Mouse (Mus musculus): Measurements from ENCODE around the gene Gm44790. TPM values are rescaled to one million over a fixed set of nuclear protein-coding genes. Genes with fewer than 3 reads are reported as not detected.
A peak's percentile ranks its signal among the peaks of the same experiment; 100 is the strongest.
"Not testable (repeated sequence)": the region's sequence is repeated elsewhere in the genome, so short reads cannot be mapped to it uniquely, and the experiment has no call there.

Gm44790 gene
- total RNA-seq, 1 experiment: 0.31 TPM

DNA sequence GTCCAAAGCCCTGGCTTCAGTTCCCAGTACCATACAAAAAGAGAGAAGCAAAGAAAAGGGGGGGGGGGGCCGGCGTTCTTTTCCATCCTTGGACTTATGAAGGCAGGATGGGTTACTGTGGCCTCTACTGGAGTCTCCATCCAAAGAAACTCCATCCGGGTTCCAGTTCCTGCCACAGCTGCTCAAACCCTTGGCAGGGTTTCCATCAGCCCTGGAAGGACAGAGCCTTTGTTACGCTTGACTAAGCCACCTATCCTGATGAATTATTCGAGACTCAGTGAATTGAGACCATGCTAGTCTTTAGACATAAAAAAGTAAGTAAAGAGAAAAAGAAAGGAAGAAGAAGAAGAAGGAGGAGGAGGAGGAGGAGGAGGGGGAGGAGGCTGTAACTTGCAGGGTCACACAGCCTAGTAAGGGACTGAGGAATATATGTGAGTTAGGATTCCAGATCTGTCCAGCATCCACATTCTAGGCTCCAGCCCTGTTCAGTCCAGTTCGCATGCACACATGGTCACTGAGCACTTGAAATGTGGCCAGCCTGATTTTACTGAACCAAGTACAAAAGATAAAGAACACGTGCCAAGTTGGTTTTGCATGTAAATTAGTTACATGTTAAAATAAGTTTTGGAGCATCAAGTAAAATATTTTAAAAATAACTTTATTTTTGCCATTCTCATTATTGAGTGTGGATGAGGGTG is 59.6 kb downstream of the Gm44790 start:
- H3K4me3 ChIP-seq (ENCODE audit: insufficient read depth in 1 of 2, low read depth in 1 of 2, low read length in 2 of 2, poor library complexity in 1 of 2, severe bottlenecking in 1 of 2): no peak overlapping the region
- H3K27ac ChIP-seq (ENCODE audit: insufficient read depth, low read depth, low read length, poor library complexity, severe bottlenecking): no peak overlapping the region; the same call in 1 of the 2 replicates
- no peaks in the 10 kb centered on the region for H3K9me3 ChIP-seq (ENCODE audit: control insufficient read depth, insufficient read depth, low read depth, low read length)
- peak overlapping the region; percentile 42; the same call in 1 of the 2 replicates for H3K9ac ChIP-seq (ENCODE audit: insufficient read depth, low read depth, low read length, poor library complexity, severe bottlenecking)
- no peaks in the 10 kb centered on the region for H3K36me3 ChIP-seq (ENCODE audit: control insufficient read depth, insufficient read depth, low read length, poor library complexity, severe bottlenecking)
- in situ Hi-C loops (cut with MboI; ENCODE audit: low sequenced_read_pairs in 2 of 2, unreplicated experiment in 2 of 2): no loop called here
- peaks cover 0 to 8% of the 10 kb centered on the region in 2 experiments; a peak in 1 of 4 replicates for H3K4me1 ChIP-seq (ENCODE audit: control insufficient read depth in 2 of 2, insufficient read depth in 2 of 2, low read length in 2 of 2, poor library complexity in 1 of 2)
- no peak for DNase-seq (ENCODE audit: low read depth, low spot score)
- TF ChIP-seq CHD2 (IDR thresholded peaks at IDR 0.05; ENCODE audit: low read depth, low read length) (no peak), MAFK (IDR thresholded peaks at IDR 0.05; ENCODE audit: insufficient read depth, low read depth, low read length) (no peak), ZC3H11A (IDR thresholded peaks at IDR 0.05; ENCODE audit: borderline replicate concordance, low read depth, low read length) (no peak), ZNF384 (IDR thresholded peaks at IDR 0.05; ENCODE audit: low read depth, low read length) (no peak), HCFC1 (IDR thresholded peaks at IDR 0.05; ENCODE audit: borderline replicate concordance, insufficient read depth, low read length) (no peak)

GRCm38 (mm10) chr6:86487358-86488148 is 61.1 kb downstream of the Gm44790 start:
- peak overlapping the region; percentile 80 for H3K9ac ChIP-seq (ENCODE audit: insufficient read depth, low read depth, low read length, poor library complexity, severe bottlenecking)
- in situ Hi-C loops (cut with MboI; ENCODE audit: low sequenced_read_pairs in 2 of 2, unreplicated experiment in 2 of 2): no loop called here
- no peak for TF ChIP-seq MAFK (IDR thresholded peaks at IDR 0.05; ENCODE audit: insufficient read depth, low read depth, low read length)
- no peak for TF ChIP-seq HCFC1 (IDR thresholded peaks at IDR 0.05; ENCODE audit: borderline replicate concordance, insufficient read depth, low read length)
- TF ChIP-seq ZC3H11A (IDR thresholded peaks at IDR 0.05; ENCODE audit: borderline replicate concordance, low read depth, low read length): no peak
- peaks cover 0 to 8% of the 10 kb centered on the region in 2 experiments; a peak in 1 of 4 replicates for H3K4me1 ChIP-seq (ENCODE audit: control insufficient read depth in 2 of 2, insufficient read depth in 2 of 2, low read length in 2 of 2, poor library complexity in 1 of 2)
- no peaks in the 10 kb centered on the region for H3K36me3 ChIP-seq (ENCODE audit: control insufficient read depth, insufficient read depth, low read length, poor library complexity, severe bottlenecking)
- DNase-seq (ENCODE audit: low read depth, low spot score): peak; percentile 74
- peak overlapping the region; percentile 87 for H3K27ac ChIP-seq (ENCODE audit: insufficient read depth, low read depth, low read length, poor library complexity, severe bottlenecking)
- peak overlapping the region; percentile 48 to 55 for H3K4me3 ChIP-seq (ENCODE audit: insufficient read depth in 1 of 2, low read depth in 1 of 2, low read length in 2 of 2, poor library complexity in 1 of 2, severe bottlenecking in 1 of 2)
- H3K9me3 ChIP-seq (ENCODE audit: control insufficient read depth, insufficient read depth, low read depth, low read length): no peaks in the 10 kb centered on the region

DNA sequence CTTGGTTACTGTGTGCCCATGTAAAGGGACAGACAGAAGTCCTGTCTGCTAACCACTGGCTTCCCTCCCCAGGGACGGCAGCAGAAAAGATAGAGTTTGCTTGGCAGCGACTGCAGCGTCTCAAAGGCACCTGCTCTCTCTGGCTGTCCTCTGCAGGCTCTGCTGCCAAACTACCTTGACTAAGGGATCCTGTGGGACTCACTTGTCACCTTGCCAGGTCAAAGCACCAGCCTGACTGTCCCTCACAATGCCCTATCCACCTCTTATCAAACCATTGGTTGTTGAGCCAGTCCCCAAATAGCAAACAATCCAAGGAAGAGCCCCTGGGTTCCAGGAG is 61.7 kb downstream of the Gm44790 start:
- Histone ChIP-seq H3K4me1 (ENCODE audit: control insufficient read depth in 2 of 2, insufficient read depth in 2 of 2, low read length in 2 of 2, poor library complexity in 1 of 2) (peaks cover 0 to 8% of the 10 kb centered on the region in 2 experiments; a peak in 1 of 4 replicates), H3K9me3 (ENCODE audit: control insufficient read depth, insufficient read depth, low read depth, low read length) (no peaks in the 10 kb centered on the region), H3K4me3 (ENCODE audit: insufficient read depth in 1 of 2, low read depth in 1 of 2, low read length in 2 of 2, poor library complexity in 1 of 2, severe bottlenecking in 1 of 2) (peak overlapping the region; percentile 48 to 55; a peak in 2 of 4 replicates), H3K36me3 (ENCODE audit: control insufficient read depth, insufficient read depth, low read length, poor library complexity, severe bottlenecking) (no peaks in the 10 kb centered on the region), H3K9ac (ENCODE audit: insufficient read depth, low read depth, low read length, poor library complexity, severe bottlenecking) (peak overlapping the region; percentile 80; the same call in 1 of the 2 replicates), H3K27ac (ENCODE audit: insufficient read depth, low read depth, low read length, poor library complexity, severe bottlenecking) (peak overlapping the region; percentile 87)
- in situ Hi-C loops (cut with MboI; ENCODE audit: low sequenced_read_pairs in 2 of 2, unreplicated experiment in 2 of 2): no loop called here
- DNase-seq (ENCODE audit: low read depth, low spot score): no peak
- TF ChIP-seq HCFC1 (IDR thresholded peaks at IDR 0.05; ENCODE audit: borderline replicate concordance, insufficient read depth, low read length) (no peak), MAFK (IDR thresholded peaks at IDR 0.05; ENCODE audit: insufficient read depth, low read depth, low read length) (no peak), CHD2 (IDR thresholded peaks at IDR 0.05; ENCODE audit: low read depth, low read length) (no peak), ZNF384 (IDR thresholded peaks at IDR 0.05; ENCODE audit: low read depth, low read length) (no peak), ZC3H11A (IDR thresholded peaks at IDR 0.05; ENCODE audit: borderline replicate concordance, low read depth, low read length) (no peak)

- H3K27ac ChIP-seq (ENCODE audit: insufficient read depth, low read depth, low read length, poor library complexity, severe bottlenecking): peak overlapping the region; percentile 33; the same call in 1 of the 2 replicates
- peaks cover 2 to 8% of the 10 kb centered on the region in 2 experiments; a peak in 3 of 4 replicates for H3K4me1 ChIP-seq (ENCODE audit: control insufficient read depth in 2 of 2, insufficient read depth in 2 of 2, low read length in 2 of 2, poor library complexity in 1 of 2)
- H3K4me3 ChIP-seq (ENCODE audit: insufficient read depth in 1 of 2, low read depth in 1 of 2, low read length in 2 of 2, poor library complexity in 1 of 2, severe bottlenecking in 1 of 2): no peak overlapping the region
- no peak overlapping the region for H3K9ac ChIP-seq (ENCODE audit: insufficient read depth, low read depth, low read length, poor library complexity, severe bottlenecking)
- no peaks in the 10 kb centered on the region for H3K36me3 ChIP-seq (ENCODE audit: control insufficient read depth, insufficient read depth, low read length, poor library complexity, severe bottlenecking)
- TF ChIP-seq ZC3H11A (IDR thresholded peaks at IDR 0.05; ENCODE audit: borderline replicate concordance, low read depth, low read length): no peak
- TF ChIP-seq HCFC1 (IDR thresholded peaks at IDR 0.05; ENCODE audit: borderline replicate concordance, insufficient read depth, low read length): no peak
- TF ChIP-seq ZNF384 (IDR thresholded peaks at IDR 0.05; ENCODE audit: low read depth, low read length): no peak
- no peak for TF ChIP-seq CHD2 (IDR thresholded peaks at IDR 0.05; ENCODE audit: low read depth, low read length)
- TF ChIP-seq MAFK (IDR thresholded peaks at IDR 0.05; ENCODE audit: insufficient read depth, low read depth, low read length): no peak
- no peak for DNase-seq (ENCODE audit: low read depth, low spot score)
- in situ Hi-C loops (cut with MboI; ENCODE audit: low sequenced_read_pairs in 2 of 2, unreplicated experiment in 2 of 2): no loop called here
- no peaks in the 10 kb centered on the region for H3K9me3 ChIP-seq (ENCODE audit: control insufficient read depth, insufficient read depth, low read depth, low read length)
Observed at GRCm38 (mm10) chr6:86489945-86490344, 63.5 kb downstream of the Gm44790 start.

GRCm38 (mm10) chr6:86490413-86490812 is 64.0 kb downstream of the Gm44790 start:
- H3K36me3 ChIP-seq (ENCODE audit: control insufficient read depth, insufficient read depth, low read length, poor library complexity, severe bottlenecking); H3K9ac ChIP-seq (ENCODE audit: insufficient read depth, low read depth, low read length, poor library complexity, severe bottlenecking); DNase-seq (ENCODE audit: low read depth, low spot score); H3K27ac ChIP-seq (ENCODE audit: insufficient read depth, low read depth, low read length, poor library complexity, severe bottlenecking); in situ Hi-C loops (cut with MboI; ENCODE audit: low sequenced_read_pairs in 2 of 2, unreplicated experiment in 2 of 2); H3K4me3 ChIP-seq (ENCODE audit: insufficient read depth in 1 of 2, low read depth in 1 of 2, low read length in 2 of 2, poor library complexity in 1 of 2, severe bottlenecking in 1 of 2); H3K9me3 ChIP-seq (ENCODE audit: control insufficient read depth, insufficient read depth, low read depth, low read length); H3K4me1 ChIP-seq (ENCODE audit: control insufficient read depth in 2 of 2, insufficient read depth in 2 of 2, low read length in 2 of 2, poor library complexity in 1 of 2): not testable (repeated sequence)

Measured in ES-E14 (cell line).